Mouse (Mus musculus) heart, adult 2 months (tissue): ENCODE measurements around the gene Slc39a10.

Experiments used
- CTCF ChIP-seq: fragments of 200-600 bp; IDR thresholded peaks from 2 replicates; pipeline ENCODE4 v1.8.1; 2022; ENCODE audit warnings: antibody characterized with exemption, mild to moderate bottlenecking, moderate library complexity
- POLR2A ChIP-seq: fragments of 200-500 bp; IDR thresholded peaks from 2 replicates; pipeline ENCODE4 v1.6.1; 2011; ENCODE audit warnings: mild to moderate bottlenecking, low read depth, low read length, control low read depth; ENCODE audit not compliant: insufficient read depth

DNA sequence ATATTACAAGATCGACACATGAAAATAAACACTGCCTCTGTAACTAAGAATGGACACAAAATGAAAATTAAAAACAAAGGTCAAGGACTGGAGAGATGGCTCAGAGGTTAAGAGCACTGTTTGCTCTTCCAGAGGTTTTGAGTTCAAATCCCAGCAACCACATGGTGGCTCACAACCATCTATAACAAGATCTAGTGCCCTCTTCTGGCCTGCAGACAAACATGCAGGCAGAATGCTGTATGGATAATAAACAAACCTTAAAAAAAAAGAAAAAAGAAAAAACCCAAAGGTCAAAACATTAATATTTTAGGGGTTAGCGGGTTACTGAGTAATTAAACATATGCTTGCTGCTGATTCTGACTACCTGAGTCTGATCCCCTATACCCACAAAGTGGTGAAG, 46.6 kb upstream of the Slc39a10 start:
- TF ChIP-seq POLR2A = no peak
- peak; percentile 46 for TF ChIP-seq CTCF
